17 mouse cellular contexts compared by ENCODE assay signal in genomic region chr14:121246048-121246731, GRCm38 (mm10).
DNase-seq lines count a peak whose midpoint lies in the region; ATAC-seq and TF ChIP-seq lines count a peak whose summit lies in the region.
"Had no signal": no experiment of that assay in that cellular context is flagged by ENCODE, and none has a peak within 500 bp of the region (broad histone marks: within the 10 kb centered on the region; RNA-seq: fewer than 3 reads in every experiment).

No protein-coding gene starts in this region.

- H3K4me1 ChIP-seq in embryonic facial prominence, embryonic 13.5 days = peaks cover 50% of the 10 kb centered on the region
- H3K4me1 ChIP-seq in heart, postnatal 0 days (ENCODE audit: control insufficient read depth, insufficient read depth) = peaks cover 17% of the 10 kb centered on the region
- peaks cover 4% of the 10 kb centered on the region; the same call in 1 of the 2 replicates for H3K4me1 ChIP-seq in midbrain, embryonic 15.5 days

- H3K27ac ChIP-seq in embryonic facial prominence, embryonic 13.5 days = peak overlapping the region; percentile 87
- peak overlapping the region; percentile 41 for H3K27ac ChIP-seq in heart, postnatal 0 days (ENCODE audit: low read depth)
- H3K27ac ChIP-seq in midbrain, embryonic 15.5 days = no peak overlapping the region
- H3K27ac ChIP-seq: macrophage; neural tube, embryonic 15.5 days had no signal

- no peak for ATAC-seq in embryonic facial prominence, embryonic 13.5 days (ENCODE audit: insufficient number of reproducible peaks, insufficient read depth, low FRiP score, low TSS enrichment, low read depth)
- ATAC-seq in heart, postnatal 0 days (ENCODE audit: insufficient read depth, low read depth) = peak; percentile 61
- no peak for ATAC-seq in midbrain, embryonic 15.5 days (replicated peaks)
- ATAC-seq: activated CD4-positive, CD25-positive, alpha-beta regulatory T cell, adult 4 months; forebrain, embryonic 16.5 days; hindbrain, postnatal 0 days had no signal

- H3K9me3 ChIP-seq in embryonic facial prominence, embryonic 13.5 days = no peaks in the 10 kb centered on the region
- H3K9me3 ChIP-seq in heart, postnatal 0 days (replicated peaks; ENCODE audit: control insufficient read depth, low read length) = no peaks in the 10 kb centered on the region
- H3K9me3 ChIP-seq in midbrain, embryonic 15.5 days = no peaks in the 10 kb centered on the region
- H3K9me3 ChIP-seq: neural tube, embryonic 15.5 days had no signal

- no peak for TF ChIP-seq EP300 in heart, postnatal 0 days (IDR thresholded peaks at IDR 0.05; ENCODE audit: low read depth)

- H3K27me3 ChIP-seq in embryonic facial prominence, embryonic 13.5 days = no peaks in the 10 kb centered on the region
- H3K27me3 ChIP-seq in heart, postnatal 0 days (ENCODE audit: control insufficient read depth, insufficient read depth, low read length) = no peaks in the 10 kb centered on the region
- H3K27me3 ChIP-seq in midbrain, embryonic 15.5 days (replicated peaks) = no peaks in the 10 kb centered on the region
- H3K27me3 ChIP-seq: neural tube, embryonic 15.5 days had no signal

- H3K36me3 ChIP-seq in embryonic facial prominence, embryonic 13.5 days = peaks cover 50% of the 10 kb centered on the region
- H3K36me3 ChIP-seq in heart, postnatal 0 days (replicated peaks; ENCODE audit: control insufficient read depth, insufficient read depth, low read length) = peaks cover 40% of the 10 kb centered on the region
- H3K36me3 ChIP-seq in midbrain, embryonic 15.5 days (replicated peaks) = peaks cover 17% of the 10 kb centered on the region

- H3K4me2 ChIP-seq in embryonic facial prominence, embryonic 13.5 days = no peak overlapping the region
- no peak overlapping the region for H3K4me2 ChIP-seq in heart, postnatal 0 days (ENCODE audit: low read depth, low read length)
- H3K4me2 ChIP-seq in midbrain, embryonic 15.5 days = no peak overlapping the region
- H3K4me2 ChIP-seq: neural tube, embryonic 15.5 days had no signal

- 68% methylated on average over 14 of the region's 14 CpGs for WGBS in embryonic facial prominence, embryonic 13.5 days
- WGBS in heart, postnatal 0 days = 47% methylated on average over 14 of the region's 14 CpGs
- WGBS in midbrain, embryonic 15.5 days = 78% methylated on average over 14 of the region's 14 CpGs

- no peak overlapping the region for H3K4me3 ChIP-seq in embryonic facial prominence, embryonic 13.5 days
- H3K4me3 ChIP-seq in heart, postnatal 0 days (ENCODE audit: low read depth, low read length) = no peak overlapping the region
- no peak overlapping the region for H3K4me3 ChIP-seq in midbrain, embryonic 15.5 days
- H3K4me3 ChIP-seq: neural tube, embryonic 15.5 days had no signal

- DNase-seq in heart, adult 11 months = peak; percentile 88
- DNase-seq in heart, adult 8-10 months (ENCODE audit: low spot score) = no peak
- DNase-seq in 3T3-L1 (ENCODE audit: low read depth, low spot score) = peak; percentile 8
- no peak for DNase-seq in heart, postnatal 0 days (ENCODE audit: low spot score)
- DNase-seq in spleen, adult 12 weeks (ENCODE audit: low spot score) = no peak
- DNase-seq in kidney, postnatal 25 days = no peak
- DNase-seq: B cell, adult 2 months; cerebellum, adult 9-10 months; kidney, adult 9 months; liver had no signal

- no peak for TF ChIP-seq CTCF in heart, postnatal 0 days (IDR thresholded peaks at IDR 0.05; ENCODE audit: low read depth)

- H3K9ac ChIP-seq in embryonic facial prominence, embryonic 13.5 days = no peak overlapping the region
- H3K9ac ChIP-seq in heart, postnatal 0 days (replicated peaks; ENCODE audit: low read depth, low read length) = no peak overlapping the region
- H3K9ac ChIP-seq in midbrain, embryonic 15.5 days = no peak overlapping the region
- H3K9ac ChIP-seq: neural tube, embryonic 15.5 days had no signal

Comparison
In these comparisons a context has a peak if more than half of its experiments do, and no peak if none do; other contexts are left out.
1. DNase-seq: peak in heart, adult 11 months (single experiment) and 3T3-L1 (single experiment); none in heart, adult 8-10 months (single experiment), heart, postnatal 0 days (single experiment), spleen, adult 12 weeks (single experiment) and kidney, postnatal 25 days (0 of 2).